Mouse (Mus musculus) limb, embryonic 12.5 days (tissue): ENCODE data around the gene Adap1. TPM values are rescaled to one million over a fixed set of nuclear protein-coding genes. Genes with fewer than 3 reads are reported as not detected.

Source experiments
- ATAC-seq: fragments of 200-750 bp; cut with Nextera tagmentation; 2 replicates; pipeline ENCODE4 v1.8.0; 2017; ENCODE audit warnings: low read depth, moderate TSS enrichment; ENCODE audit not compliant: insufficient number of reproducible peaks, insufficient read depth, low FRiP score, low TSS enrichment
- H3K27ac ChIP-seq: fragments of 300-500 bp; sonication (generic); 2 replicates; pipeline ENCODE4 v1.5.1; 2016; ENCODE audit warnings: mild to moderate bottlenecking, moderate library complexity
- H3K27me3 ChIP-seq: fragments of 300-500 bp; sonication (generic); 2 replicates; pipeline ENCODE4 v1.6.1; 2016; ENCODE audit warnings: mild to moderate bottlenecking, moderate library complexity
- H3K36me3 ChIP-seq: fragments of 300-500 bp; sonication (generic); 2 replicates; pipeline ENCODE4 v1.6.1; 2016; ENCODE audit warnings: mild to moderate bottlenecking, moderate library complexity
- H3K4me1 ChIP-seq: fragments of 300-500 bp; sonication (generic); replicated peaks from 2 replicates; pipeline ENCODE4 v1.6.1; 2016
- H3K4me2 ChIP-seq: fragments of 300-500 bp; sonication (generic); 2 replicates; pipeline ENCODE4 v1.6.1; 2016; ENCODE audit warnings: mild to moderate bottlenecking, moderate library complexity
- H3K4me3 ChIP-seq: fragments of 300-500 bp; sonication (generic); replicated peaks from 2 replicates; pipeline ENCODE4 v1.5.1; 2016; ENCODE audit warnings: mild to moderate bottlenecking
- H3K9ac ChIP-seq: fragments of 300-500 bp; sonication (generic); replicated peaks from 2 replicates; pipeline ENCODE4 v1.6.1; 2016; ENCODE audit warnings: mild to moderate bottlenecking, moderate library complexity
- H3K9me3 ChIP-seq: fragments of 300-500 bp; sonication (generic); 2 replicates; pipeline ENCODE4 v1.6.1; 2016; ENCODE audit warnings: mild to moderate bottlenecking, moderate library complexity
- WGBS: fragments of 180-500 bp; shearing (Covaris S2); methylation state at CpG from one replicate; pipeline ENCODE4 v1.1.7; 2016; 5-methylcytosine and 5-hydroxymethylcytosine counted together
- polyA plus RNA-seq: library from polyadenylated mRNA; unstranded; fragments of >200 nt; fragmentation: Nextera tagmentation; extraction: Ambion mirVana; gene quantifications from 2 replicates; pipeline ENCODE4 v1.2.1, GENCODE M21; 2016

Adap1 gene
- polyA plus RNA-seq = 0.77 and 1.1 TPM in 2 replicates

GRCm38 (mm10) chr5:139325395-139325966 lies at the start of gene Adap1:
Gene Adap1 (minus strand): TSS chr5:139325622.
- Histone ChIP-seq H3K4me1 (peaks cover 16% of the 10 kb centered on the region), H3K9me3 (no peaks in the 10 kb centered on the region), H3K27me3 (peaks cover 67% of the 10 kb centered on the region), H3K9ac (peak within 1 kb of the TSS; percentile 63), H3K27ac (no peak within 1 kb of the TSS), H3K4me3 (peak within 1 kb of the TSS; percentile 58), H3K4me2 (peak within 1 kb of the TSS; percentile 95), H3K36me3 (no peaks in the 10 kb centered on the region)
- peak; percentile 72 for ATAC-seq
- 3% methylated on average over 45 of the region's 61 CpGs for WGBS

GRCm38 (mm10) chr5:139374841-139375240 lies 49.4 kb upstream of the Adap1 start:
- Histone ChIP-seq H3K9me3 (no peaks in the 10 kb centered on the region), H3K9ac (no peak overlapping the region), H3K27me3 (no peaks in the 10 kb centered on the region), H3K27ac (no peak overlapping the region), H3K4me2 (no peak overlapping the region), H3K4me1 (peaks cover 46% of the 10 kb centered on the region), H3K4me3 (no peak overlapping the region), H3K36me3 (no peaks in the 10 kb centered on the region)
- no peak for ATAC-seq
- 83% methylated on average over 2 of the region's 2 CpGs for WGBS

- WGBS = 82% methylated on average over 6 of the region's 6 CpGs
- H3K9ac ChIP-seq = no peak overlapping the region
- ATAC-seq = no peak
- H3K27me3 ChIP-seq = no peaks in the 10 kb centered on the region
- H3K4me3 ChIP-seq = no peak overlapping the region
- peaks cover 38% of the 10 kb centered on the region for H3K4me1 ChIP-seq
- H3K4me2 ChIP-seq = no peak overlapping the region
- no peak overlapping the region for H3K27ac ChIP-seq
- H3K9me3 ChIP-seq = no peaks in the 10 kb centered on the region
- no peaks in the 10 kb centered on the region for H3K36me3 ChIP-seq
Observed at GRCm38 (mm10) chr5:139373889-139374444, 48.5 kb upstream of the Adap1 start.

GRCm38 (mm10) chr5:139373126-139373525 lies 47.7 kb upstream of the Adap1 start:
- no peak overlapping the region for H3K9ac ChIP-seq
- H3K27ac ChIP-seq = no peak overlapping the region
- no peaks in the 10 kb centered on the region for H3K36me3 ChIP-seq
- H3K4me2 ChIP-seq = no peak overlapping the region
- WGBS = 86% methylated on average over 3 of the region's 3 CpGs
- H3K4me1 ChIP-seq = peaks cover 34% of the 10 kb centered on the region
- no peaks in the 10 kb centered on the region for H3K27me3 ChIP-seq
- no peak overlapping the region for H3K4me3 ChIP-seq
- no peaks in the 10 kb centered on the region for H3K9me3 ChIP-seq
- ATAC-seq = no peak

DNA sequence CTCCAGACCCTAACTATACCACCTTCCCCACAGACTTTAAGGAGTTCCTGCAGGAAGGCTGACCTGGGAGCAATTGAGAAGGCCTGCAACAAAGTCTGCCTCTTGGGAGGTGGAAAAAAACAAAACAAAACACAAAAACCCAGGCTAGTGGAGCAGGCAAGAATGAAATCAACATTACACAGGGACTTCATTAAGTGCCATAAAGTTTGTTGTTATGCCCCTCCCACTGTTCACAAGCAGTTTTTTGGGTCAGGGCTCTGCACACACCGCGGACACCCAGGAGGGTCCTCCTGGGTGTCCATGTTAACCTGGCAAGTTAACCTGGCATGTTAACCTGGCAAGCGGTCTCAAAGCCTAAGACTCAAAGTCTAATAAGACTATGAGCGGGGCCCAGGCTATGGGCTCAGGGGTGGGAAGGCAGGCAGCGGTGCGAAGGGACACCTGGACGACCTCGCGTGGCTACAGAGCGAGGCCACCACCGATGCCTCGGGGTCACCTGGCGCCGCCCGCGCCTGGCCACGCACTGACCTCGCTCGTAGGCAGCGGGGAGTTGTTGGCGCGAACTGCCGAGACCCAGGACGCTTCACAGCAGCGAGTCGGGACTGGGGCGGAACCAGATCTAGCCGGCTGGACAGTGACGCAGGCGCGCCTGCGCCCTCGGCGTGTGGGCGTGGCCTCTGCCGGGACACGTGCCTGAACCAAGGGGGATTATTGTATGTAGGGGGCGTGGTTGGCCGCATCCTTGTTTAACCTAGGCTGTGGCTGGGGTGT lies 46.4 kb upstream of the Adap1 start:
- H3K36me3 ChIP-seq = no peaks in the 10 kb centered on the region
- WGBS = 2% methylated on average over 39 of the region's 39 CpGs
- H3K4me3 ChIP-seq = peak overlapping the region; percentile 66
- H3K27me3 ChIP-seq = no peaks in the 10 kb centered on the region
- H3K27ac ChIP-seq = peak overlapping the region; percentile 92
- H3K4me1 ChIP-seq = peaks cover 22% of the 10 kb centered on the region
- peak overlapping the region; percentile 79 for H3K4me2 ChIP-seq
- H3K9me3 ChIP-seq = no peaks in the 10 kb centered on the region
- ATAC-seq = peak; percentile 94
- H3K9ac ChIP-seq = peak overlapping the region; percentile 92

DNA sequence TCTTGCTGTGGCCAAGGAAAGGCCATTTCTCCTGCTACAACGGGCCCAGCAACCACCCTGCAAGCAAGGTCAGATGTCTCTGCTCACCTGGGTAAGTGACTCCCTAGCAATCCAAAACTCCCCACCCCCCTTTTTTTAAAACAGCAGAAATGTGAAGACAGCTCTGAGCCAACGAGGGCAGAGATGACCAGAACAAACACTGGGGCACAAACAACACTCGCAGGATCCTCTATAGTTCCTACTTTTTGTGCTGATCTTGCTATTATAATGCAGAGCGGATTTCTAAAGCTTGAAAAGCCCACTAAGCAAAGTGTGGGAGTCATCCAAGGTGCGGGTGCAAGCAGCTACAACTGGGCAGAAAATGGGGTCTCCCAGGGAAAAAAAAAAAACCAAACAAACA lies 45.7 kb upstream of the Adap1 start:
- Histone ChIP-seq H3K4me3 (peak overlapping the region; percentile 66), H3K4me1 (peaks cover 22% of the 10 kb centered on the region), H3K4me2 (peak overlapping the region; percentile 79), H3K27ac (0 out of 2 replicates have a peak overlapping the region, but pooled peaks have one; percentile 13), H3K9me3 (no peaks in the 10 kb centered on the region), H3K36me3 (no peaks in the 10 kb centered on the region), H3K27me3 (no peaks in the 10 kb centered on the region), H3K9ac (peak overlapping the region; percentile 92)
- 66% methylated on average over 5 of the region's 5 CpGs for WGBS
- no peak for ATAC-seq

DNA sequence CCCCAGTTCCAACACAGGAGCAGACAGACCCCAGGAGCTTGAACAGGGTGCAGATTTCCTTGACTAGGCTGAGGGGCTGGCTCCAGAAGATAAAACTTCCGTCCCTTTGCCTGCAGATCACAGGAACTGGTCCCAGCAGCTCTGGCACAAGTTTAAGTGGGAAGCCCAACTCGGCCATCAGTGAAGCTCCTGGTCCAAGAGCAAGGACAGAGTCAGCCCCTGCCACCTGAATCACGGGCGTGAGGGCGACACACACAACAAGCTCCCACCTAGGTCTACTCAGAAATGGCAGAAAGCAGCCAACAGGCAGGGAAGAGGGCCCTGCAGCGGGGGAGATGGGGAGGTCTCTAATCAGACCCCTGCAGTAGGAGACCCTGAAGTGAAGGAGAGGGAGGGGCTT lies 44.9 kb upstream of the Adap1 start:
- Histone ChIP-seq H3K36me3 (no peaks in the 10 kb centered on the region), H3K9me3 (no peaks in the 10 kb centered on the region), H3K4me1 (peaks cover 28% of the 10 kb centered on the region), H3K9ac (peak overlapping the region; percentile 28; the same call in 1 of the 2 replicates), H3K27me3 (no peaks in the 10 kb centered on the region), H3K27ac (no peak overlapping the region), H3K4me2 (no peak overlapping the region), H3K4me3 (no peak overlapping the region)
- no peak for ATAC-seq
- 81% methylated on average over 6 of the region's 6 CpGs for WGBS

DNA sequence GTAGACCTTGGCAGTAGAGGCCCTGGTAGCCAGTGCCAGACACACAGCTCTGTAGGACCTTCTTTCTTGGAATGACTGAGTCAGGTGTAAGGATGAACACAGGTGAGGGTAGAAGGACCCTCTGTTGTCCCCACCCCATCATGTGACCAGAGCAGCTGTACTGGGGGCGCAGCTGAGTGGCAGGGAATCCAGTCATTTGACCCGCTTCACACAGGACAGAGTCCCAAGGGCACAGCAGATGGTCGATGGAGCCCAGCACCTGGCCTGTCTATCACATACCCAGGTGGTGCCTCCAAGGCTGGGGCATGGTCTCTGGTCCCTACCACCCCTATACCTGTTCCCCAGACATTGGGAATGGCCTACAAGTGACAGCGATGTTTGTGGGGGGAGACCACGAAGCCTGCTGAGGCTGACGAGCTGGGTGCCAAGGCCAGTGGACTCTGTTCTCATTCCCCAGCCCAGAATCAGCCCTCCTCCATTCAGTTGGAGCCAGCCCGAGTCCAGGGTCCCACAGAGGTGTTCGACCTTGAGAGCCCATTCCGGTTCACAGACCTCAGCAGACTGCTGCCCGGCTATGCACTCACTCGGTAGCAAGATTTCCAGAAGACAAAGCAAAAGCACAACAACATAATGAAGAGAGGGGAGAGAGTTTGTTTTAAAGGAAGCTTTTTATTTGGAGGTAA lies 43.4 kb upstream of the Adap1 start:
- Histone ChIP-seq H3K4me2 (no peak overlapping the region), H3K27ac (no peak overlapping the region), H3K9me3 (no peaks in the 10 kb centered on the region), H3K4me1 (peaks cover 39% of the 10 kb centered on the region), H3K9ac (no peak overlapping the region), H3K27me3 (no peaks in the 10 kb centered on the region), H3K4me3 (no peak overlapping the region), H3K36me3 (0 out of 2 replicates have a peak, but pooled peaks cover under 1% of the 10 kb centered on the region)
- no peak for ATAC-seq
- WGBS = 83% methylated on average over 11 of the region's 11 CpGs

DNA sequence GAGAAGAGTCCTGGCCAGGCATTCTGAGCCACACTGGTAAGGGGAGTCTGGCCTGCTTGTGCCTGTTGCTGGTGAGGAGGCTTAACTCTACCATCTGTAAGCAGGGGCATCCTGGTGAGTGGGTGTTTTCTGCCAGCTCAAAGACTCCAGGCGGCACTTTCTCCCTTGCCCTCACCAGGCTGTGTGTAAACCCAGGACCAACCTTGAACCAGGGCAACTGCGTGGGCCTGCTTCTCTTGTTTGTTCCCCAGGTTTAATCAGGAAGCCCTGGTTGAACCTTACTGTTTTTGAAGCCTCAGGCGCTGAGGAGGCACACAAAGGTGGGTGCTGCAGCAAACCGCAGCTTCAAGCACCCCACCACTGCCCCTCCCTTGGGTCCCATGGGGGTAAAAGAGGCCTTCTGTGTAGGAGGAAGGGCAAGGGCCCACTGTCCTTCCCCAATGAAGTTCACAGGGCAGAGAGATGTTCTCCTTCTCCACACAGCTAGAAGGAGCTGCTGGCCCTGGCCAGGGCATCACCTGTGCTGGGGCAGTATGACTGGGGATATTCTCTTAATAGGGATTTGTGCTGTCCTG lies 42.5 kb upstream of the Adap1 start:
- Histone ChIP-seq H3K9me3 (no peaks in the 10 kb centered on the region), H3K9ac (no peak overlapping the region), H3K27me3 (no peaks in the 10 kb centered on the region), H3K36me3 (0 out of 2 replicates have a peak, but pooled peaks cover 3% of the 10 kb centered on the region), H3K4me1 (peaks cover 39% of the 10 kb centered on the region), H3K27ac (no peak overlapping the region), H3K4me2 (no peak overlapping the region), H3K4me3 (no peak overlapping the region)
- ATAC-seq = no peak
- 92% methylated on average over 4 of the region's 4 CpGs for WGBS

GRCm38 (mm10) chr5:139366484-139366883 lies 41.1 kb upstream of the Adap1 start:
- WGBS = 84% methylated on average over 11 of the region's 11 CpGs
- Histone ChIP-seq H3K27me3 (no peaks in the 10 kb centered on the region), H3K9ac (no peak overlapping the region), H3K4me1 (peaks cover 30% of the 10 kb centered on the region), H3K27ac (no peak overlapping the region), H3K4me3 (no peak overlapping the region), H3K36me3 (0 out of 2 replicates have a peak, but pooled peaks cover 3% of the 10 kb centered on the region), H3K9me3 (no peaks in the 10 kb centered on the region), H3K4me2 (no peak overlapping the region)
- ATAC-seq = no peak

DNA sequence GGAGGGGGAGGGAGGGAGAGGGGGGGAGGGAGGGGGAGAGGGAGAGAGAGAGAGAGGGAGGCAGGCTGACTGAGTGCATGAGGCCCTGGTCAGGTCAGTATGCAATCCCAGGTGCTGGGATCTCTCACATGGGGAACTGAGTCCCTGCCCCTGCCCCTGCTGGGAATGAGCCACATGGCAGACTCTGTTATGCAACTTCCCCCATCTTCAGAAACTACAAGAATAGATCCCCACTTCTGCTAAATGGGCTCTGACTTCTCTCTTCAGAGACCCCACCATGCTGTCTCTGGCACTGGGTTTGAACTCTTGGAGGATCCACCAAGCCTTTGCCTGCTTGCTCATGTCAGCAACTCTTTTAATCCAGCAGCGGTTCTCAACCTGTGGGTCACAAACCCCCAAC lies 40.4 kb upstream of the Adap1 start:
- no peak for ATAC-seq
- H3K9me3 ChIP-seq = no peaks in the 10 kb centered on the region
- H3K4me1 ChIP-seq = peaks cover 24% of the 10 kb centered on the region
- no peak overlapping the region for H3K4me3 ChIP-seq
- no peak overlapping the region for H3K27ac ChIP-seq
- H3K4me2 ChIP-seq = no peak overlapping the region
- H3K9ac ChIP-seq = no peak overlapping the region
- WGBS = 73% methylated on average over 1 of the region's 1 CpGs
- H3K36me3 ChIP-seq = 0 out of 2 replicates have a peak, but pooled peaks cover 3% of the 10 kb centered on the region
- no peaks in the 10 kb centered on the region for H3K27me3 ChIP-seq
